Mouse (Mus musculus) ES-Bruce4 (cell line): ENCODE data around the gene H2-M5.

Source experiments
- CTCF ChIP-seq: IDR thresholded peaks from one replicate; pipeline ENCODE4 v1.8.1; 2011; ENCODE audit warnings: low read depth, low read length
- EP300 ChIP-seq: IDR thresholded peaks from 2 replicates; pipeline ENCODE4 v1.6.1; 2011; ENCODE audit warnings: low read depth, low read length; ENCODE audit not compliant: insufficient read depth
- POLR2A ChIP-seq: IDR thresholded peaks from one replicate; pipeline ENCODE4 v1.8.1; 2011; ENCODE audit warnings: low read length; ENCODE audit not compliant: insufficient read depth

- no peak for TF ChIP-seq POLR2A
- no peak for TF ChIP-seq CTCF
- TF ChIP-seq EP300 = no peak
These were observed 41.1 kb downstream of the H2-M5 start for GRCm38 (mm10) chr17:36948286-36948685.
